Mouse (Mus musculus) fibroblast of lung, adult 2 months (primary cell): ENCODE data around the gene Clpb.

Source experiments
- DNase-seq: peaks from one replicate; pipeline ENCODE4 v3.0.0-alpha.2; 2011; ENCODE audit warnings: low read depth

Clpb gene

GRCm38 (mm10) chr7:101676033-101676761, 12.8 kb downstream of the Clpb start:
- DNase-seq: no peak

GRCm38 (mm10) chr7:101676762-101677308, 13.4 kb downstream of the Clpb start:
- DNase-seq: no peak

- DNase-seq: no peak
Measured at GRCm38 (mm10) chr7:101679591-101679990, 16.2 kb downstream of the Clpb start.

- no peak for DNase-seq
Measured at GRCm38 (mm10) chr7:101680961-101681360, 17.5 kb downstream of the Clpb start.

- no peak for DNase-seq
Measured at GRCm38 (mm10) chr7:101681565-101682071, 18.2 kb downstream of the Clpb start.

- DNase-seq: no peak
Measured at GRCm38 (mm10) chr7:101682886-101683285, 19.5 kb downstream of the Clpb start.

GRCm38 (mm10) chr7:101683976-101684630, 20.7 kb downstream of the Clpb start:
- DNase-seq: no peak

- no peak for DNase-seq
Measured at GRCm38 (mm10) chr7:101684671-101685070, 21.2 kb downstream of the Clpb start.

GRCm38 (mm10) chr7:101687144-101687543, 23.7 kb downstream of the Clpb start:
- no peak for DNase-seq

GRCm38 (mm10) chr7:101690471-101690870, 27.0 kb downstream of the Clpb start:
- no peak for DNase-seq

- no peak for DNase-seq
Measured at GRCm38 (mm10) chr7:101691863-101692262, 28.4 kb downstream of the Clpb start.

GRCm38 (mm10) chr7:101692446-101692845, 29.0 kb downstream of the Clpb start:
- DNase-seq: no peak

- DNase-seq: no peak
Measured at GRCm38 (mm10) chr7:101695483-101695882, 32.0 kb downstream of the Clpb start.

- DNase-seq: no peak
Measured at GRCm38 (mm10) chr7:101696931-101697723, 33.7 kb downstream of the Clpb start.

- no peak for DNase-seq
Measured at GRCm38 (mm10) chr7:101700296-101700695, 36.9 kb downstream of the Clpb start.

- peak; percentile 56 for DNase-seq
Measured at GRCm38 (mm10) chr7:101702706-101703105, 39.3 kb downstream of the Clpb start.

GRCm38 (mm10) chr7:101709586-101709985, 46.2 kb downstream of the Clpb start:
- DNase-seq: no peak

GRCm38 (mm10) chr7:101710236-101710635, 46.8 kb downstream of the Clpb start:
- no peak for DNase-seq

- no peak for DNase-seq
Measured at GRCm38 (mm10) chr7:101713828-101714400, 50.5 kb downstream of the Clpb start.

GRCm38 (mm10) chr7:101715041-101715551, 51.7 kb downstream of the Clpb start:
- no peak for DNase-seq

GRCm38 (mm10) chr7:101720356-101720755, 56.9 kb downstream of the Clpb start:
- no peak for DNase-seq

- no peak for DNase-seq
Measured at GRCm38 (mm10) chr7:101725081-101725480, 61.6 kb downstream of the Clpb start.
